Mouse (Mus musculus): ENCODE data around the gene Haus7.

- TF ChIP-seq CTCF (conservative IDR thresholded peaks at IDR 0.05; ENCODE audit: low read length) (no peak), NANOG (IDR thresholded peaks at IDR 0.05; ENCODE audit: borderline replicate concordance, low read length) (no peak)
These were observed at the start of gene Haus7 for GRCm38 (mm10) chrX:73458877-73459392.

All from E14TG2a.4 (cell line).